Mouse (Mus musculus) midbrain, postnatal 0 days (tissue): ENCODE data around the gene Kctd13. TPM values are rescaled to one million over a fixed set of nuclear protein-coding genes. Genes with fewer than 3 reads are reported as not detected.

ENCODE experiments used
- ATAC-seq: fragments of 200-750 bp; cut with Nextera tagmentation; 2 replicates; pipeline ENCODE4 v1.8.0; 2017; ENCODE audit warnings: moderate number of reproducible peaks, mild to moderate bottlenecking, moderate TSS enrichment, moderate library complexity; ENCODE audit not compliant: low FRiP score
- DNase-seq: peaks from one replicate; pipeline ENCODE4 v3.0.0-alpha.2; 2015; ENCODE audit warnings: low spot score
- H3K27ac ChIP-seq: fragments of 300-500 bp; sonication (generic); 2 replicates; pipeline ENCODE4 v1.5.1; 2014; ENCODE audit warnings: low read depth, mild to moderate bottlenecking, low read length, mixed read lengths
- H3K27me3 ChIP-seq: fragments of 300-500 bp; sonication (generic); 2 replicates; pipeline ENCODE4 v1.6.1; 2014; ENCODE audit warnings: low read length, control low read depth, mixed read lengths; ENCODE audit not compliant: insufficient read depth
- H3K36me3 ChIP-seq: fragments of 300-500 bp; sonication (generic); 2 replicates; pipeline ENCODE4 v1.6.1; 2014; ENCODE audit warnings: low read length, control low read depth, mixed read lengths; ENCODE audit not compliant: insufficient read depth
- H3K4me1 ChIP-seq: fragments of 300-500 bp; sonication (generic); 2 replicates; pipeline ENCODE4 v1.6.1; 2014; ENCODE audit warnings: mild to moderate bottlenecking, control low read depth, antibody characterized with exemption, low read length, mixed read lengths; ENCODE audit not compliant: insufficient read depth
- H3K4me2 ChIP-seq: fragments of 300-500 bp; sonication (generic); 2 replicates; pipeline ENCODE4 v1.6.1; 2014; ENCODE audit warnings: low read depth, mild to moderate bottlenecking, low read length, mixed read lengths; ENCODE audit not compliant: poor library complexity, severe bottlenecking
- H3K4me3 ChIP-seq: fragments of 300-500 bp; sonication (generic); 2 replicates; pipeline ENCODE4 v1.5.1; 2014; ENCODE audit warnings: low read depth, mild to moderate bottlenecking, low read length, moderate library complexity
- H3K9ac ChIP-seq: fragments of 300-500 bp; sonication (generic); replicated peaks from 2 replicates; pipeline ENCODE4 v1.6.1; 2014; ENCODE audit warnings: mild to moderate bottlenecking, low read length, moderate library complexity, mixed read lengths; ENCODE audit not compliant: poor library complexity, severe bottlenecking
- H3K9me3 ChIP-seq: fragments of 300-500 bp; sonication (generic); 2 replicates; pipeline ENCODE4 v1.6.1; 2016; ENCODE audit warnings: low read length, control low read depth
- CTCF ChIP-seq: IDR thresholded peaks from 2 replicates; pipeline ENCODE4 v1.5.1; 2016; ENCODE audit warnings: antibody characterized with exemption, mild to moderate bottlenecking
- WGBS: fragments of 180-500 bp; shearing (Covaris S2); extraction: QIAGEN DNeasy Blood & Tissue Kit; methylation state at CpG from one replicate; pipeline ENCODE4 v1.1.7; 2014; 5-methylcytosine and 5-hydroxymethylcytosine counted together
- polyA plus RNA-seq: library from polyadenylated mRNA; unstranded; fragments of >200 nt; fragmentation: Nextera tagmentation; extraction: Ambion mirVana; gene quantifications from 2 replicates; pipeline ENCODE4 v1.2.1, GENCODE M21; 2015
- total RNA-seq: library from RNA; depleted of rRNA; stranded (reverse); fragments of >200 nt; gene quantifications from 2 replicates; pipeline ENCODE4 v1.2.3, GENCODE M21; 2014; rRNA removed

The Kctd13 gene
- total and polyA plus RNA-seq, 2 experiments from 2014 or later, result 150 to 167 TPM

DNA sequence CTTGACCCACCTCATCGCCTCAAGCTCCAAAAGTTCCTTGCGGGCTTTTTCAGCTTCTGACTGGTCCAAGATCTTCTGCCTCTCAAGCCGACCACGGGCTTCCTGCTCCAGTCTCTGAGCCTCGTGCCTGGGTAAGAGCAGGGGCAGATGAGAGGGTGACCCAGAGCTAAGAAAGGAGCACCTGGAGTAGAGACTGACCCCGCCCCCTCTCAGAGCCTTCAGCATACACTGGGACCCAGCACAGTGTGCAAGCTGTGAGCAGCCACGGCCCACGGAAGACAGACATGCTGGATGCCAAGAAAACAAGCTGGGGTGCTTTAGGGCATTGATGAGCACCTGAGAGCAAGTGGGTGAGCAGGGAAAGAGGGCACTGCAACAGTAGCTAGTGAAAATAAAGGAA is 60.1 kb downstream of the Kctd13 start:
- no peak overlapping the region for H3K4me2 ChIP-seq
- WGBS, result 76% methylated on average over 8 of the region's 8 CpGs

More for the DNA sequence above, 60.1 kb downstream of the Kctd13 start:
- H3K27me3 ChIP-seq, result no peaks in the 10 kb centered on the region
- H3K36me3 ChIP-seq, result no peaks in the 10 kb centered on the region
- ATAC-seq (no peak), DNase-seq (no peak)
- no peak overlapping the region for H3K4me3 ChIP-seq
- no peak for TF ChIP-seq CTCF
- H3K4me1 ChIP-seq, result no peaks in the 10 kb centered on the region
- H3K9ac ChIP-seq, result no peak overlapping the region
- no peaks in the 10 kb centered on the region for H3K9me3 ChIP-seq
- H3K27ac ChIP-seq, result no peak overlapping the region

Other genes starting within 250 kb of the Kctd13 start
- gene Bola2, start 233.5 kb upstream of the Kctd13 start, total RNA-seq, result 50.2 and 160 TPM in 2 replicates
- 143 and 146 TPM in 2 replicates for gene Bola2, start 233.5 kb upstream of the Kctd13 start, polyA plus RNA-seq
- gene Slx1b, start 233.1 kb upstream of the Kctd13 start, total RNA-seq, result 21.7 and 25.0 TPM in 2 replicates
- gene Slx1b, start 233.1 kb upstream of the Kctd13 start, polyA plus RNA-seq, result 10.9 and 11.1 TPM in 2 replicates
- 87.1 and 98.9 TPM in 2 replicates for gene Coro1a, start 221.1 kb upstream of the Kctd13 start, total RNA-seq
- 93.4 and 105 TPM in 2 replicates for gene Coro1a, start 221.1 kb upstream of the Kctd13 start, polyA plus RNA-seq
- gene Mapk3, start 169.3 kb upstream of the Kctd13 start, total RNA-seq, result 121 and 145 TPM in 2 replicates
- 120 and 125 TPM in 2 replicates for gene Mapk3, start 169.3 kb upstream of the Kctd13 start, polyA plus RNA-seq
- gene Gdpd3, start 162.5 kb upstream of the Kctd13 start, total RNA-seq, result 0.66 TPM in 1 of 2 replicates, not detected in the other
- 1.3 TPM in 2 replicates for gene Gdpd3, start 162.5 kb upstream of the Kctd13 start, polyA plus RNA-seq
- 196 and 209 TPM in 2 replicates for gene Ypel3, start 151.9 kb upstream of the Kctd13 start, total RNA-seq
- gene Ypel3, start 151.9 kb upstream of the Kctd13 start, polyA plus RNA-seq, result 219 and 235 TPM in 2 replicates
- gene Tbx6, start 147.4 kb upstream of the Kctd13 start, total RNA-seq, result 0.16 and 1.1 TPM in 2 replicates
- gene Tbx6, start 147.4 kb upstream of the Kctd13 start, polyA plus RNA-seq, result 0.21 and 0.38 TPM in 2 replicates
- gene Ppp4c, start 136.4 kb upstream of the Kctd13 start, total RNA-seq, result 107 and 137 TPM in 2 replicates
- gene Ppp4c, start 136.4 kb upstream of the Kctd13 start, polyA plus RNA-seq, result 127 and 135 TPM in 2 replicates
- gene Fam57b, start 131.2 kb upstream of the Kctd13 start, total RNA-seq, result 52.5 and 60.2 TPM in 2 replicates
- 56.3 and 57.1 TPM in 2 replicates for gene Fam57b, start 131.2 kb upstream of the Kctd13 start, polyA plus RNA-seq
- gene 4930451I11Rik, start 97.2 kb upstream of the Kctd13 start, total RNA-seq, result not detected in 2 replicates
- gene 4930451I11Rik, start 97.2 kb upstream of the Kctd13 start, polyA plus RNA-seq, result 1.1 TPM in 1 of 2 replicates, not detected in the other
- 53.8 and 64.1 TPM in 2 replicates for gene Doc2a, start 81.5 kb upstream of the Kctd13 start, total RNA-seq
- gene Doc2a, start 81.5 kb upstream of the Kctd13 start, polyA plus RNA-seq, result 36.3 and 41.2 TPM in 2 replicates
- gene Hirip3, start 66.9 kb upstream of the Kctd13 start, total RNA-seq, result 6.6 and 10.0 TPM in 2 replicates
- 12.2 and 16.3 TPM in 2 replicates for gene Hirip3, start 66.9 kb upstream of the Kctd13 start, polyA plus RNA-seq
- 55.0 and 60.3 TPM in 2 replicates for gene Ino80e, start 66.5 kb upstream of the Kctd13 start, total RNA-seq
- 87.8 and 93.5 TPM in 2 replicates for gene Ino80e, start 66.5 kb upstream of the Kctd13 start, polyA plus RNA-seq
- 143 and 160 TPM in 2 replicates for gene Taok2, start 44.2 kb upstream of the Kctd13 start, total RNA-seq
- gene Taok2, start 44.2 kb upstream of the Kctd13 start, polyA plus RNA-seq, result 45.3 and 47.3 TPM in 2 replicates
- 22.8 and 24.7 TPM in 2 replicates for gene Tmem219, start 6.0 kb upstream of the Kctd13 start, total RNA-seq
- 36.4 and 38.2 TPM in 2 replicates for gene Tmem219, start 6.0 kb upstream of the Kctd13 start, polyA plus RNA-seq
- 32.3 and 44.5 TPM in 2 replicates for gene Asphd1, start 20.7 kb downstream of the Kctd13 start, total RNA-seq
- gene Asphd1, start 20.7 kb downstream of the Kctd13 start, polyA plus RNA-seq, result 16.2 and 17.6 TPM in 2 replicates
- gene Sez6l2, start 21.7 kb downstream of the Kctd13 start, total RNA-seq, result 235 and 283 TPM in 2 replicates
- gene Sez6l2, start 21.7 kb downstream of the Kctd13 start, polyA plus RNA-seq, result 66.2 and 72.8 TPM in 2 replicates
- 193 and 244 TPM in 2 replicates for gene Cdipt, start 47.0 kb downstream of the Kctd13 start, total RNA-seq
- 142 and 157 TPM in 2 replicates for gene Cdipt, start 47.0 kb downstream of the Kctd13 start, polyA plus RNA-seq
- not detected in 2 replicates for gene Cdiptos, start 47.2 kb downstream of the Kctd13 start, total RNA-seq
- 0.72 and 0.79 TPM in 2 replicates for gene Cdiptos, start 47.2 kb downstream of the Kctd13 start, polyA plus RNA-seq
- gene Mvp, start 85.7 kb downstream of the Kctd13 start, total RNA-seq, result 4.2 and 7.2 TPM in 2 replicates
- gene Mvp, start 85.7 kb downstream of the Kctd13 start, polyA plus RNA-seq, result 3.9 and 4.4 TPM in 2 replicates
- gene Pagr1b, start 87.6 kb downstream of the Kctd13 start, total RNA-seq, result 2.4 TPM in 1 of 2 replicates, not detected in the other
- 0.66 TPM in 1 of 2 replicates, not detected in the other for gene Pagr1b, start 87.6 kb downstream of the Kctd13 start, polyA plus RNA-seq
- gene Pagr1a, start 88.5 kb downstream of the Kctd13 start, total RNA-seq, result 5.3 TPM in 1 of 2 replicates, not detected in the other
- 33.1 and 41.1 TPM in 2 replicates for gene Pagr1a, start 88.5 kb downstream of the Kctd13 start, polyA plus RNA-seq
- 52.3 and 55.5 TPM in 2 replicates for gene Gm42742, start 92.2 kb downstream of the Kctd13 start, total RNA-seq
- gene Gm42742, start 92.2 kb downstream of the Kctd13 start, polyA plus RNA-seq, result 45.3 and 55.5 TPM in 2 replicates
- gene Prrt2, start 92.3 kb downstream of the Kctd13 start, total RNA-seq, result 102 and 155 TPM in 2 replicates
- 109 and 124 TPM in 2 replicates for gene Prrt2, start 92.3 kb downstream of the Kctd13 start, polyA plus RNA-seq
- gene Maz, start 98.2 kb downstream of the Kctd13 start, total RNA-seq, result 223 and 245 TPM in 2 replicates
- gene Maz, start 98.2 kb downstream of the Kctd13 start, polyA plus RNA-seq, result 68.3 and 68.6 TPM in 2 replicates
- 2.9 and 4.2 TPM in 2 replicates for gene Kif22, start 113.6 kb downstream of the Kctd13 start, total RNA-seq
- gene Kif22, start 113.6 kb downstream of the Kctd13 start, polyA plus RNA-seq, result 11.3 and 11.5 TPM in 2 replicates
- gene Zg16, start 158.4 kb downstream of the Kctd13 start, total RNA-seq, result 0.49 TPM in 1 of 2 replicates, not detected in the other
- gene Zg16, start 158.4 kb downstream of the Kctd13 start, polyA plus RNA-seq, result not detected in 2 replicates
- gene AI467606, start 162.5 kb downstream of the Kctd13 start, total RNA-seq, result 2.3 and 5.9 TPM in 2 replicates
- gene AI467606, start 162.5 kb downstream of the Kctd13 start, polyA plus RNA-seq, result 1.4 and 1.9 TPM in 2 replicates
- gene Qprt, start 193.3 kb downstream of the Kctd13 start, total RNA-seq, result 1.9 TPM in 2 replicates
- 1.7 and 1.8 TPM in 2 replicates for gene Qprt, start 193.3 kb downstream of the Kctd13 start, polyA plus RNA-seq
- gene Spn, start 208.9 kb downstream of the Kctd13 start, total RNA-seq, result 0.16 TPM in 1 of 2 replicates, not detected in the other
- gene Spn, start 208.9 kb downstream of the Kctd13 start, polyA plus RNA-seq, result not detected in 2 replicates